ENCODE assay signal across 7 mouse cellular contexts in the genomic region with DNA sequence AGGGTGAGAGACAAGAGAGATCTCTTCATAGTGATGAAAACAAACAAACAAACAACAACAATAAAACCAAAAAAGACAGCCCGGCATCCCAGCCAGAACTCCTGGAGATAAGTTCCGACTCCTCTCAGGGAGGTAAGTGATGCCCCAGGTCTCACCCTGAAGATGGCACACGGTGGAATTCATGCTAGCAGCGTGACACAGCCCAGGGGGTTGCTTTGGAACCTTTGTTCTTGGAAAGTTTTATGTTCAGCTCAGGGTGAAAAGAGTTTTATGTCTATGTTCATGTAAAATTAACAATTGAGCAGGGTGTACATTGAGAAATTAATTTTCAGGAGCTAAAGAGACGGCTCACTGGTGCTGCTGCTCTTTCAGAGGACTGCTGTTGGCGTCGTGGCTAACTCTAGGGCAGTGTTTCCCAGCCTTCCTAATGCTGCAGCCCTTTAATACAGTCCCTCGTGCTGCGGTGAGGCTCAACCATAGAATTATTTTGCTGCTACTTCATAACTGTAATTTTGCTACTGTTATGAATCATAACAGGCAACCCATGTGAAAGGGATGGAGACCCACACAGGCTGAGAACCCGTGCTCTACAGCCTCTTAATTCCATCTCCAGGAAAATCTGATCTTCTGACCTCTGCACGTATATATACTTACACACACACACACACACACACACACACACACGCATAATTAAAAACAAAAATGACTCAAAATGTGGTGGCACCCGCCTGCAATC. TPM values are rescaled to one million over a fixed set of nuclear protein-coding genes. Genes with fewer than 3 reads are reported as not detected.
A peak's percentile ranks its signal among the peaks of the same experiment; 100 is the strongest.
DNase-seq lines count a peak whose midpoint lies in the region; ATAC-seq lines count a peak whose summit lies in the region.

No protein-coding gene starts in this region.

- H3K4me2 ChIP-seq in limb, embryonic 13.5 days (replicated peaks), result peak overlapping the region; percentile 90
- peak overlapping the region; percentile 97 for H3K4me2 ChIP-seq in stomach, embryonic 15.5 days

- H3K27me3 ChIP-seq in megakaryocyte, embryonic 14.5 days (replicated peaks), result no peaks in the 10 kb centered on the region
- H3K27me3 ChIP-seq in forebrain, embryonic 10.5 days (ENCODE audit: poor library complexity, severe bottlenecking), result no peaks in the 10 kb centered on the region
- H3K27me3 ChIP-seq in limb, embryonic 13.5 days, result no peaks in the 10 kb centered on the region
- H3K27me3 ChIP-seq in stomach, embryonic 15.5 days (replicated peaks), result no peaks in the 10 kb centered on the region

- peak overlapping the region; percentile 83 for H3K27ac ChIP-seq in forebrain, embryonic 10.5 days
- no peak overlapping the region for H3K27ac ChIP-seq in limb, embryonic 13.5 days
- H3K27ac ChIP-seq in stomach, embryonic 15.5 days, result no peak overlapping the region

- DNase-seq in forebrain, embryonic 10.5 days (ENCODE audit: extremely low spot score, low spot score), result no peak
- no peak for DNase-seq in right cerebral cortex, adult 2 months (ENCODE audit: low spot score in 2 of 2)
- no peak for DNase-seq in layer of hippocampus, postnatal 36 days

- peaks cover 16% of the 10 kb centered on the region for H3K36me3 ChIP-seq in megakaryocyte, embryonic 14.5 days (replicated peaks; ENCODE audit: low read length)
- H3K36me3 ChIP-seq in forebrain, embryonic 10.5 days (replicated peaks), result peaks cover 8% of the 10 kb centered on the region
- no peaks in the 10 kb centered on the region; the same call in none of the 2 replicates for H3K36me3 ChIP-seq in limb, embryonic 13.5 days
- H3K36me3 ChIP-seq in stomach, embryonic 15.5 days, result no peaks in the 10 kb centered on the region

- peaks cover 58% of the 10 kb centered on the region for H3K4me1 ChIP-seq in megakaryocyte, embryonic 14.5 days
- H3K4me1 ChIP-seq in forebrain, embryonic 10.5 days, result peaks cover 36% of the 10 kb centered on the region
- peaks cover 22% of the 10 kb centered on the region for H3K4me1 ChIP-seq in limb, embryonic 13.5 days
- H3K4me1 ChIP-seq in stomach, embryonic 15.5 days, result 0 out of 2 replicates have a peak, but pooled peaks cover 6% of the 10 kb centered on the region

- H3K9me3 ChIP-seq in megakaryocyte, embryonic 14.5 days, result peaks cover 4% of the 10 kb centered on the region
- H3K9me3 ChIP-seq in forebrain, embryonic 10.5 days, result peaks cover 6% of the 10 kb centered on the region; the same call in 1 of the 2 replicates
- no peaks in the 10 kb centered on the region for H3K9me3 ChIP-seq in limb, embryonic 13.5 days
- H3K9me3 ChIP-seq in stomach, embryonic 15.5 days, result no peaks in the 10 kb centered on the region

- no peak for ATAC-seq in megakaryocyte, adult 5-6 weeks (ENCODE audit: poor library complexity, severe bottlenecking)
- ATAC-seq in limb, embryonic 13.5 days (ENCODE audit: low FRiP score, low read depth), result no peak
- no peak for ATAC-seq in stomach, embryonic 15.5 days (ENCODE audit: insufficient read depth, low FRiP score, low read depth)

- WGBS in forebrain, embryonic 10.5 days, result 61% methylated on average over 13 of the region's 13 CpGs
- 44% methylated on average over 13 of the region's 13 CpGs for WGBS in limb, embryonic 13.5 days
- 56% methylated on average over 13 of the region's 13 CpGs for WGBS in stomach, embryonic 15.5 days

- H3K4me3 ChIP-seq in megakaryocyte, embryonic 14.5 days (replicated peaks), result peak overlapping the region; percentile 95
- peak overlapping the region; percentile 75 for H3K4me3 ChIP-seq in forebrain, embryonic 10.5 days
- H3K4me3 ChIP-seq in limb, embryonic 13.5 days, result peak overlapping the region; percentile 63
- peak overlapping the region; percentile 63 for H3K4me3 ChIP-seq in stomach, embryonic 15.5 days (replicated peaks)

- H3K9ac ChIP-seq in limb, embryonic 13.5 days, result peak overlapping the region; percentile 69
- H3K9ac ChIP-seq in stomach, embryonic 15.5 days, result peak overlapping the region; percentile 45; the same call in 1 of the 2 replicates

RNA-seq across cellular contexts. Expression of a gene that starts 19.4 kb away (rescaled TPM):
- 3.8 TPM in 2 replicates for polyA plus RNA-seq in megakaryocyte, embryonic 14.5 days (2012; ENCODE audit: insufficient read depth, low replicate concordance)
- total RNA-seq in megakaryocyte, adult 5-6 weeks (2015), result 66.2 and 67.3 TPM in 2 replicates
- 73.9 and 78.5 TPM in 2 replicates for total RNA-seq in megakaryocyte, adult 5-6 weeks (2017)
- 48.3 and 52.7 TPM in 2 replicates for polyA plus RNA-seq in forebrain, embryonic 10.5 days (2016; fragmentation: Nextera tagmentation; extraction: Ambion mirVana)
- 63.5 and 67.1 TPM in 2 replicates for polyA plus RNA-seq in limb, embryonic 13.5 days (2015; fragmentation: Nextera tagmentation; extraction: Ambion mirVana)
- 48.8 and 49.4 TPM in 2 replicates for polyA plus RNA-seq in stomach, embryonic 15.5 days (2015; fragmentation: Nextera tagmentation; extraction: Ambion mirVana)
- 10 to 100 TPM; 45.9 to 51.7 TPM for total RNA-seq in layer of hippocampus, postnatal 36 days (2021)

RNA-seq across cellular contexts. Expression of a gene that starts 59.7 kb away (rescaled TPM):
- 2.0 and 13.1 TPM in 2 replicates for polyA plus RNA-seq in megakaryocyte, embryonic 14.5 days (2012; ENCODE audit: insufficient read depth, low replicate concordance)
- 66.6 and 68.3 TPM in 2 replicates for total RNA-seq in megakaryocyte, adult 5-6 weeks (2015)
- total RNA-seq in megakaryocyte, adult 5-6 weeks (2017), result 63.3 and 64.6 TPM in 2 replicates
- 4.7 and 5.8 TPM in 2 replicates for polyA plus RNA-seq in forebrain, embryonic 10.5 days (2016; fragmentation: Nextera tagmentation; extraction: Ambion mirVana)
- polyA plus RNA-seq in limb, embryonic 13.5 days (2015; fragmentation: Nextera tagmentation; extraction: Ambion mirVana), result 15.6 and 18.2 TPM in 2 replicates
- 45.5 and 53.4 TPM in 2 replicates for polyA plus RNA-seq in stomach, embryonic 15.5 days (2015; fragmentation: Nextera tagmentation; extraction: Ambion mirVana)
- 1 to 10 TPM; 8.9 to 9.2 TPM for total RNA-seq in layer of hippocampus, postnatal 36 days (2021)

Comparison
In these comparisons a context has a peak if more than half of its experiments do, and no peak if none do; other contexts are left out.
1. RNA of a gene that starts 19.4 kb away (polyA plus RNA-seq): 63.5 to 67.1 TPM in limb, embryonic 13.5 days, 48.8 to 49.4 TPM in stomach, embryonic 15.5 days and 48.3 to 52.7 TPM in forebrain, embryonic 10.5 days; 3.8 TPM in megakaryocyte, embryonic 14.5 days; every median in the first group is over 10 times any median in the second.
2. Peak in every context shown above with its lines, with median percentiles within 50 percentile points of each other: H3K4me3 ChIP-seq.